Mouse (Mus musculus) spleen, adult 2 months (tissue): ENCODE results near the gene Ntn1. TPM values are rescaled to one million over a fixed set of nuclear protein-coding genes. Genes with fewer than 3 reads are reported as not detected.

ENCODE experiments used
- DNase-seq, 2 experiments: peaks; one replicate each; pipeline versions ENCODE4 v3.0.0 to v3.0.0-alpha.2; 2012 to 2021; ENCODE audit warnings: low spot score in 2 of 2, low read depth in 1 of 2
- H3K27ac ChIP-seq: fragments of 200-500 bp; 2 replicates; pipeline ENCODE4 v1.5.1; 2012; ENCODE audit warnings: low read length, inconsistent platforms; ENCODE audit not compliant: insufficient read depth
- H3K27me3 ChIP-seq: fragments of 200-500 bp; 2 replicates; pipeline ENCODE4 v1.6.1; 2012; ENCODE audit warnings: mild to moderate bottlenecking, moderate library complexity, low read length, inconsistent platforms; ENCODE audit not compliant: control insufficient read depth, insufficient read depth
- H3K36me3 ChIP-seq: fragments of 200-500 bp; 2 replicates; pipeline ENCODE4 v1.6.1; 2012; ENCODE audit warnings: mild to moderate bottlenecking, low read length, inconsistent platforms; ENCODE audit not compliant: control insufficient read depth, insufficient read depth
- H3K4me1 ChIP-seq: fragments of 200-500 bp; 2 replicates; pipeline ENCODE4 v1.6.1; 2011; ENCODE audit warnings: inconsistent platforms; ENCODE audit not compliant: control insufficient read depth, insufficient read depth, insufficient read length
- H3K4me3 ChIP-seq: fragments of 200-500 bp; 2 replicates; pipeline ENCODE4 v1.5.1; 2011; ENCODE audit warnings: mild to moderate bottlenecking, inconsistent platforms; ENCODE audit not compliant: insufficient read depth, insufficient read length; ENCODE audit errors: extremely low read depth
- CTCF ChIP-seq: fragments of 200-500 bp; IDR thresholded peaks from 2 replicates; pipeline ENCODE4 v1.5.1; 2011; ENCODE audit warnings: mild to moderate bottlenecking, inconsistent platforms; ENCODE audit not compliant: insufficient read depth, insufficient read length, insufficient replicate concordance; ENCODE audit errors: extremely low read depth
- POLR2A ChIP-seq: fragments of 200-500 bp; IDR thresholded peaks from 2 replicates; pipeline ENCODE4 v1.6.1; 2011; ENCODE audit warnings: low read depth, low read length, inconsistent platforms
- WGBS: fragments of 180-500 bp; shearing (Covaris S2); methylation state at CpG from one replicate; pipeline ENCODE4 v1.1.7; 2018; 5-methylcytosine and 5-hydroxymethylcytosine counted together
- polyA plus RNA-seq: library from polyadenylated mRNA; depleted of rRNA; stranded (reverse); fragments of >200 nt; gene quantifications from 2 replicates; pipeline ENCODE4 v1.2.3, GENCODE M21; 2012; rRNA removed

Gene Ntn1
- polyA plus RNA-seq, result 3.8 and 5.5 TPM in 2 replicates

- H3K36me3 ChIP-seq, result no peaks in the 10 kb centered on the region
- WGBS, result 21% methylated on average over 11 of the region's 11 CpGs
- peak within 1 kb of the TSS; percentile 2; the same call in 1 of the 2 replicates for H3K4me3 ChIP-seq
- no peak within 1 kb of the TSS for H3K27ac ChIP-seq
- DNase-seq, result no peak
- H3K27me3 ChIP-seq, result peaks cover 30% of the 10 kb centered on the region
- TF ChIP-seq CTCF, result no peak
- H3K4me1 ChIP-seq, result peaks cover 4% of the 10 kb centered on the region
These were observed at the start of gene Ntn1 for GRCm38 (mm10) chr11:68400727-68401219. TSS of gene Ntn1 (minus strand) at chr11:68400823.

- DNase-seq, result no peak
- H3K36me3 ChIP-seq, result peaks cover 3% of the 10 kb centered on the region; the same call in 1 of the 2 replicates
- TF ChIP-seq CTCF (no peak), POLR2A (no peak)
- H3K27ac ChIP-seq, result no peak overlapping the region
- 70% methylated on average over 7 of the region's 7 CpGs for WGBS
- no peak overlapping the region for H3K4me3 ChIP-seq
- peaks cover 21% of the 10 kb centered on the region for H3K4me1 ChIP-seq
- no peaks in the 10 kb centered on the region for H3K27me3 ChIP-seq
These were observed 47.7 kb upstream of the Ntn1 start for GRCm38 (mm10) chr11:68448356-68448755.

- peaks cover 25% of the 10 kb centered on the region for H3K4me1 ChIP-seq
- whole genome bisulfite sequencing, result 29% methylated on average over 2 of the region's 2 CpGs
- H3K36me3 ChIP-seq, result peaks cover 3% of the 10 kb centered on the region; the same call in 1 of the 2 replicates
- no peak for TF ChIP-seq POLR2A
- TF ChIP-seq CTCF, result no peak
- H3K27ac ChIP-seq, result peak overlapping the region; percentile 47
- no peaks in the 10 kb centered on the region for H3K27me3 ChIP-seq
- no peak for DNase-seq
- no peak overlapping the region for H3K4me3 ChIP-seq
These were observed 46.6 kb upstream of the Ntn1 start for GRCm38 (mm10) chr11:68447242-68447641.

- Histone ChIP-seq H3K27ac (0 out of 2 replicates have a peak overlapping the region, but pooled peaks have one; percentile 47), H3K4me3 (no peak overlapping the region), H3K4me1 (peaks cover 22% of the 10 kb centered on the region), H3K36me3 (peaks cover 3% of the 10 kb centered on the region; the same call in 1 of the 2 replicates), H3K27me3 (no peaks in the 10 kb centered on the region)
- DNase-seq, result no peak
- TF ChIP-seq POLR2A (no peak), CTCF (no peak)
- 83% methylated on average over 4 of the region's 4 CpGs for WGBS
These were observed 45.9 kb upstream of the Ntn1 start for GRCm38 (mm10) chr11:68446547-68446946.

- no peak for TF ChIP-seq POLR2A
- no peak for TF ChIP-seq CTCF
- no peak for DNase-seq
- Histone ChIP-seq H3K27me3 (no peaks in the 10 kb centered on the region), H3K4me3 (no peak overlapping the region), H3K4me1 (peaks cover 17% of the 10 kb centered on the region; the same call in 1 of the 2 replicates), H3K27ac (no peak overlapping the region), H3K36me3 (peaks cover 3% of the 10 kb centered on the region; the same call in 1 of the 2 replicates)
- WGBS, result 77% methylated on average over 4 of the region's 4 CpGs
These were observed 45.3 kb upstream of the Ntn1 start for GRCm38 (mm10) chr11:68445901-68446300.

- H3K4me1 ChIP-seq, result peaks cover 10% of the 10 kb centered on the region; the same call in 1 of the 2 replicates
- TF ChIP-seq POLR2A (no peak), CTCF (no peak)
- DNase-seq, result no peak
- no peaks in the 10 kb centered on the region for H3K27me3 ChIP-seq
- WGBS, result 73% methylated on average over 12 of the region's 12 CpGs
- H3K27ac ChIP-seq, result no peak overlapping the region
- peaks cover 7% of the 10 kb centered on the region; the same call in 1 of the 2 replicates for H3K36me3 ChIP-seq
- no peak overlapping the region for H3K4me3 ChIP-seq
These were observed 42.5 kb upstream of the Ntn1 start for GRCm38 (mm10) chr11:68442983-68443638.

- Histone ChIP-seq H3K27ac (peak overlapping the region; percentile 13; the same call in 1 of the 2 replicates), H3K4me1 (peaks cover 10% of the 10 kb centered on the region; the same call in 1 of the 2 replicates), H3K36me3 (peaks cover 7% of the 10 kb centered on the region; the same call in 1 of the 2 replicates), H3K4me3 (no peak overlapping the region), H3K27me3 (no peaks in the 10 kb centered on the region)
- TF ChIP-seq CTCF, result no peak
- TF ChIP-seq POLR2A, result no peak
- 73% methylated on average over 8 of the region's 8 CpGs for WGBS
- DNase-seq, result no peak
These were observed 41.7 kb upstream of the Ntn1 start for GRCm38 (mm10) chr11:68442346-68442745.
